Mouse (Mus musculus) naive thymus-derived CD4-positive, alpha-beta T cell, adult 5 months (primary cell): ENCODE measurements around the gene Gnai3. TPM values are rescaled to one million over a fixed set of nuclear protein-coding genes. Genes with fewer than 3 reads are reported as not detected.

ENCODE experiments used
- polyA plus RNA-seq: library from polyadenylated mRNA; unstranded; fragments of 100-300 nt; shearing (Covaris generic); gene quantifications from one replicate; pipeline ENCODE4 v1.2.1, GENCODE M21; 2017

Gnai3 gene
- 201 TPM for polyA plus RNA-seq

DNA sequence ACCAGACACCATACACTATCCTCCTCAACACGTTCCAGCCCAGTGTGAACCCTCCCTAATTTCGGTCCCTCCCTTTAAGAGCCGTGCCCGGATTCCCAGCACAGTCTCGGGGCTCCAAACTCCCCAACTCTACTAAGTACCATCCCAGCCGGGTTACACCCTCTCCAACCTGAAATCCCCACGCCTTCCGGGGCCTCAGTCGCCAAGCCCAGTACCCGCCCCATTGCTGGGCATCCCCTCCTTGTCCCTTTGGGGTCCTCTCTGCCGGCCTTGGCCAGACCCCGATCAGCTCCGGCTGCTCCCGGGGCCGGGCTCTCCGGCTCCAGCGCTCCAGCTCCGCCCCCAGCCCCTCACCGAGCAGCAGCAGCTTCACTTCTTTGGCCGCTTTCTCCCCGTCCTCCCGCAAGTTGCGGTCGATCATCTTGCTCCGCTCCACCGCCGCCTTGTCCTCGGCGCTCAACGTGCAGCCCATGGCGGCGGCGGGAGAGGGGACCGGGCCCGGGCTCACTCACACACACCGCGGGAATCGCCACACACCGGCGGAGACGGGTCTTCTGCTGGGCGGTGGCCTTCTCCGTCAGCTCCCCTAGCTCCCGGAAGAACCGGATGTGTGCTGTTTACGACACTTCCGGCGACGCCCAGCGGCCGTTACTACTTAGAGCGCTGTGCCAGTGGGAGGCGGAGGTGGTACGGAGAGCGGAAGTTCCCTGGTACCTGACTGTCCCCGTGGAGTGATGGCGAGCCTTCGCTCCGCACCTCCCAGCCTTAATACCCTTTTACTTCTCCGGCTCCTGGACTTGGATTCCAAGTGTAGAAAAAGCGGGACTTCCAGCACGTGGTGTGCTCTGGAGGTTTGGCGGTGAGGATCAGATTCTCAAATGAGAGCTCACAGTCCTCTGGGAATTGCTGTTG lies at the start of gene Gnai3:
TSS of gene Gnai3 (minus strand) at position 613 of the 912 bp plus-strand sequence.

GRCm38 (mm10) chr3:108186098-108187047 lies 40.4 kb upstream of the Gnai3 start, which contains the start of gene Amigo1:
Gene Amigo1, plus strand, starts transcription at chr3:108186335.

GRCm38 (mm10) chr3:108154656-108155055 lies 8.7 kb upstream of the Gnai3 start, which contains the start of gene Gpr61:
Gene Gpr61, minus strand, starts transcription at chr3:108154882.

DNA sequence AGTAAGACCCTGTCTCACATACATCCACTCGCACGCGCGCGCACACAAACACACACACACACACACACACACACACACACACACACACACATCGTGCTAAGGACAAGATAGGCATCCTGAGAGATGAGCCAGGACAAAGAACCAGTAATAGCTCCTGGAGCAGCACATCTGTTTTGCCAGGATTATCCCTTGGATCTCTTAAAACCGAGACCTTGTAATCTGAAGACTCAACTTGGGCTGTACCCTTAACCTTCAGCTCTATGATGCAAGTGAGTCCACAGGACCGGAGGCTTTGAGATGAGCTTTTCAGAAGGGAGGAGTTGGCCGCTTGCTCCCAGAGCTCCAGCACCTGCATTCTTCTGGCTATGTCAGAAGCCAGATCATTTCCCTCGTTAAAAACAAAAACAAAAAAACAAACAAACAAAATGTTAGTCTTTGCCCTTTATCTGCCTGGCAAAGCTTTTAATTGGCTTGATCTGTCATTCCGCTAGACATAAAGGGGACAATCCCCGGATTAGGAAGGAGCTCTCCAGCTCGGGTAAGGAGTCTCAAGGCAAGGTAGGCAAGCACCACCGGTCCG lies 53.3 kb downstream of the Gnai3 start, which contains the start of gene Gnat2:
TSS of gene Gnat2 (plus strand) at position 254 of the 580 bp plus-strand sequence.

GRCm38 (mm10) chr3:108086470-108086979 lies 59.4 kb downstream of the Gnai3 start, which contains the start of gene Ampd2:
Gene Ampd2, minus strand, starts transcription at chr3:108086651.

Other genes with a start within 250 kb of the Gnai3 start
- 0.67 TPM for gene Gstm7, start 214.3 kb downstream of the Gnai3 start, polyA plus RNA-seq
- gene Gstm6, start 202.4 kb downstream of the Gnai3 start, polyA plus RNA-seq = not detected
- gene Gstm3, start 176.9 kb downstream of the Gnai3 start, polyA plus RNA-seq = not detected
- not detected for gene Gstm2, start 159.7 kb downstream of the Gnai3 start, polyA plus RNA-seq
- gene Gstm1, start 128.2 kb downstream of the Gnai3 start, polyA plus RNA-seq = 3.6 TPM
- gene Gstm4, start 101.3 kb downstream of the Gnai3 start, polyA plus RNA-seq = 4.5 TPM
- gene Ampd2, start 59.5 kb downstream of the Gnai3 start, polyA plus RNA-seq = 30.4 TPM
- gene Gnat2, start 53.4 kb downstream of the Gnai3 start, polyA plus RNA-seq = not detected
- not detected for gene Gpr61, start 8.7 kb upstream of the Gnai3 start, polyA plus RNA-seq
- gene Amigo1, start 40.2 kb upstream of the Gnai3 start, polyA plus RNA-seq = 1.6 TPM
- 19.6 TPM for gene Cyb561d1, start 55.1 kb upstream of the Gnai3 start, polyA plus RNA-seq
- 24.0 TPM for gene Atxn7l2, start 64.8 kb upstream of the Gnai3 start, polyA plus RNA-seq
- gene Sypl2, start 80.5 kb upstream of the Gnai3 start, polyA plus RNA-seq = not detected
- 62.3 TPM for gene Psma5, start 110.8 kb upstream of the Gnai3 start, polyA plus RNA-seq
- not detected for gene Sort1, start 137.9 kb upstream of the Gnai3 start, polyA plus RNA-seq
- gene Mybphl, start 218.8 kb upstream of the Gnai3 start, polyA plus RNA-seq = not detected
- gene Psrc1, start 237.7 kb upstream of the Gnai3 start, polyA plus RNA-seq = 0.27 TPM